Mouse (Mus musculus): ENCODE data around the gene Elmo1.

Gene Elmo1

GRCm38 (mm10) chr13:20207126-20207525 lies 116.7 kb downstream of the Elmo1 start:
- no peak for DNase-seq (ENCODE audit: extremely low spot score)

- DNase-seq (ENCODE audit: extremely low spot score) = no peak
Observed at GRCm38 (mm10) chr13:20207950-20208642, 117.7 kb downstream of the Elmo1 start.

- DNase-seq (ENCODE audit: extremely low spot score) = no peak
Observed at GRCm38 (mm10) chr13:20208867-20209266, 118.5 kb downstream of the Elmo1 start.

- DNase-seq (ENCODE audit: extremely low spot score) = no peak
Observed at GRCm38 (mm10) chr13:20211780-20212179, 121.4 kb downstream of the Elmo1 start.

GRCm38 (mm10) chr13:20212665-20213064 lies 122.3 kb downstream of the Elmo1 start:
- no peak for DNase-seq (ENCODE audit: extremely low spot score)

- no peak for DNase-seq (ENCODE audit: extremely low spot score)
Observed at GRCm38 (mm10) chr13:20213861-20214260, 123.5 kb downstream of the Elmo1 start.

- no peak for DNase-seq (ENCODE audit: extremely low spot score)
Observed at GRCm38 (mm10) chr13:20217453-20218090, 127.2 kb downstream of the Elmo1 start.

- no peak for DNase-seq (ENCODE audit: extremely low spot score)
Observed at GRCm38 (mm10) chr13:20218126-20218525, 127.7 kb downstream of the Elmo1 start.

- DNase-seq (ENCODE audit: extremely low spot score) = no peak
Observed at GRCm38 (mm10) chr13:20220414-20220813, 130.0 kb downstream of the Elmo1 start.

GRCm38 (mm10) chr13:20227923-20228705 lies 137.7 kb downstream of the Elmo1 start:
- no peak for DNase-seq (ENCODE audit: extremely low spot score)

GRCm38 (mm10) chr13:20231837-20232728 lies 141.7 kb downstream of the Elmo1 start:
- no peak for DNase-seq (ENCODE audit: extremely low spot score)

- DNase-seq (ENCODE audit: extremely low spot score) = no peak
Observed at GRCm38 (mm10) chr13:20233707-20234106, 143.3 kb downstream of the Elmo1 start.

- DNase-seq (ENCODE audit: extremely low spot score) = no peak
Observed at GRCm38 (mm10) chr13:20237615-20238014, 147.2 kb downstream of the Elmo1 start.

GRCm38 (mm10) chr13:20238146-20238545 lies 147.8 kb downstream of the Elmo1 start:
- no peak for DNase-seq (ENCODE audit: extremely low spot score)

GRCm38 (mm10) chr13:20238743-20239142 lies 148.3 kb downstream of the Elmo1 start:
- DNase-seq (ENCODE audit: extremely low spot score) = no peak

GRCm38 (mm10) chr13:20250069-20250668 lies 159.8 kb downstream of the Elmo1 start:
- DNase-seq (ENCODE audit: extremely low spot score) = no peak

GRCm38 (mm10) chr13:20254911-20255310 lies 164.5 kb downstream of the Elmo1 start:
- DNase-seq (ENCODE audit: extremely low spot score) = no peak

- no peak for DNase-seq (ENCODE audit: extremely low spot score)
Observed at GRCm38 (mm10) chr13:20255380-20255779, 165.0 kb downstream of the Elmo1 start.

- DNase-seq (ENCODE audit: extremely low spot score) = no peak
Observed at GRCm38 (mm10) chr13:20256613-20257012, 166.2 kb downstream of the Elmo1 start.

- no peak for DNase-seq (ENCODE audit: extremely low spot score)
Observed at GRCm38 (mm10) chr13:20257562-20258525, 167.4 kb downstream of the Elmo1 start.

Data from embryo, embryonic 9.5 days (tissue).